Mouse (Mus musculus): ENCODE data around the gene Pdcd4. TPM values are rescaled to one million over a fixed set of nuclear protein-coding genes. Genes with fewer than 3 reads are reported as not detected.
"Not testable (repeated sequence)": the region's sequence is repeated elsewhere in the genome, so short reads cannot be mapped to it uniquely, and the experiment has no call there.

Pdcd4 gene
- polyA plus RNA-seq, 1 experiment from 2014 or later, result 80.5 TPM

GRCm38 (mm10) chr19:53901931-53902738 is 10.1 kb downstream of the Pdcd4 start:
- peaks cover 37% of the 10 kb centered on the region for H3K4me1 ChIP-seq (ENCODE audit: control insufficient read depth, insufficient read depth, low read length)
- peak overlapping the region; percentile 71 for H3K4me2 ChIP-seq (ENCODE audit: low read depth, low read length)
- H3K36me3 ChIP-seq (ENCODE audit: control insufficient read depth, insufficient read depth, low read length), result no peaks in the 10 kb centered on the region
- peak overlapping the region; percentile 96 for H3K27ac ChIP-seq (replicated peaks; ENCODE audit: low read depth, low read length)
- H3K9me3 ChIP-seq (ENCODE audit: control insufficient read depth, low read length), result no peaks in the 10 kb centered on the region
- ATAC-seq (ENCODE audit: low read depth) (no peak), DNase-seq (ENCODE audit: low spot score) (no peak)
- peak overlapping the region; percentile 96 for H3K4me3 ChIP-seq (ENCODE audit: low read depth, low read length)
- no peaks in the 10 kb centered on the region for H3K27me3 ChIP-seq (replicated peaks; ENCODE audit: control insufficient read depth, insufficient read depth, low read length)
- 54% methylated on average over 15 of the region's 15 CpGs for WGBS
- peak overlapping the region; percentile 96 for H3K9ac ChIP-seq (ENCODE audit: low read depth, low read length)

GRCm38 (mm10) chr19:53902739-53903487 is 10.9 kb downstream of the Pdcd4 start:
- H3K4me1 ChIP-seq (ENCODE audit: control insufficient read depth, insufficient read depth, low read length), result peaks cover 37% of the 10 kb centered on the region

GRCm38 (mm10) chr19:53903507-53904321 is 11.7 kb downstream of the Pdcd4 start:
- ATAC-seq (ENCODE audit: low read depth) (peak; percentile 66), DNase-seq (ENCODE audit: low spot score) (peak; percentile 86)
- WGBS, result under 1% methylated on average over 24 of the region's 83 CpGs
- peak overlapping the region; percentile 96 for H3K4me3 ChIP-seq (ENCODE audit: low read depth, low read length)
- H3K4me1 ChIP-seq (ENCODE audit: control insufficient read depth, insufficient read depth, low read length), result peaks cover 33% of the 10 kb centered on the region
- peak overlapping the region; percentile 71 for H3K4me2 ChIP-seq (ENCODE audit: low read depth, low read length)
- peak overlapping the region; percentile 96 for H3K27ac ChIP-seq (replicated peaks; ENCODE audit: low read depth, low read length)
- peak overlapping the region; percentile 96 for H3K9ac ChIP-seq (ENCODE audit: low read depth, low read length)
- H3K9me3 ChIP-seq (ENCODE audit: control insufficient read depth, low read length), result no peaks in the 10 kb centered on the region
- H3K36me3 ChIP-seq (ENCODE audit: control insufficient read depth, insufficient read depth, low read length), result 0 out of 2 replicates have a peak, but pooled peaks cover 4% of the 10 kb centered on the region
- no peaks in the 10 kb centered on the region for H3K27me3 ChIP-seq (replicated peaks; ENCODE audit: control insufficient read depth, insufficient read depth, low read length)

More at GRCm38 (mm10) chr19:53902739-53903487, 10.9 kb downstream of the Pdcd4 start:
- ATAC-seq (ENCODE audit: low read depth) (peak; percentile 98), DNase-seq (ENCODE audit: low spot score) (peak; percentile 99)
- Histone ChIP-seq H3K27ac (replicated peaks; ENCODE audit: low read depth, low read length) (peak overlapping the region; percentile 96), H3K9ac (ENCODE audit: low read depth, low read length) (peak overlapping the region; percentile 96), H3K27me3 (replicated peaks; ENCODE audit: control insufficient read depth, insufficient read depth, low read length) (no peaks in the 10 kb centered on the region), H3K4me2 (ENCODE audit: low read depth, low read length) (peak overlapping the region; percentile 71), H3K9me3 (ENCODE audit: control insufficient read depth, low read length) (no peaks in the 10 kb centered on the region), H3K4me3 (ENCODE audit: low read depth, low read length) (peak overlapping the region; percentile 96), H3K36me3 (ENCODE audit: control insufficient read depth, insufficient read depth, low read length) (0 out of 2 replicates have a peak, but pooled peaks cover under 1% of the 10 kb centered on the region)
- under 1% methylated on average over 25 of the region's 61 CpGs for WGBS

GRCm38 (mm10) chr19:53904833-53905480 is 12.9 kb downstream of the Pdcd4 start:
- DNase-seq (ENCODE audit: low spot score) (no peak), ATAC-seq (ENCODE audit: low read depth) (no peak)
- Histone ChIP-seq H3K4me2 (ENCODE audit: low read depth, low read length) (peak overlapping the region; percentile 71), H3K9me3 (ENCODE audit: control insufficient read depth, low read length) (0 out of 2 replicates have a peak, but pooled peaks cover 4% of the 10 kb centered on the region), H3K4me3 (ENCODE audit: low read depth, low read length) (peak overlapping the region; percentile 96), H3K27me3 (replicated peaks; ENCODE audit: control insufficient read depth, insufficient read depth, low read length) (no peaks in the 10 kb centered on the region), H3K27ac (replicated peaks; ENCODE audit: low read depth, low read length) (peak overlapping the region; percentile 96; the same call in 1 of the 2 replicates), H3K4me1 (ENCODE audit: control insufficient read depth, insufficient read depth, low read length) (peaks cover 23% of the 10 kb centered on the region), H3K36me3 (ENCODE audit: control insufficient read depth, insufficient read depth, low read length) (peaks cover 14% of the 10 kb centered on the region), H3K9ac (ENCODE audit: low read depth, low read length) (peak overlapping the region; percentile 96)
- WGBS, result 56% methylated on average over 7 of the region's 7 CpGs

- no peak for DNase-seq (ENCODE audit: low spot score)
- no peak overlapping the region for H3K27ac ChIP-seq (replicated peaks; ENCODE audit: low read depth, low read length)
- peak overlapping the region; percentile 71 for H3K4me2 ChIP-seq (ENCODE audit: low read depth, low read length)
- ATAC-seq (ENCODE audit: low read depth), result no peak
- H3K9ac ChIP-seq (ENCODE audit: low read depth, low read length), result no peak overlapping the region
- peaks cover 9% of the 10 kb centered on the region; the same call in 1 of the 2 replicates for H3K9me3 ChIP-seq (ENCODE audit: control insufficient read depth, low read length)
- H3K4me1 ChIP-seq (ENCODE audit: control insufficient read depth, insufficient read depth, low read length), result peaks cover 21% of the 10 kb centered on the region
- 54% methylated on average over 6 of the region's 6 CpGs for WGBS
- H3K4me3 ChIP-seq (ENCODE audit: low read depth, low read length), result peak overlapping the region; percentile 96; the same call in 1 of the 2 replicates
- peaks cover 26% of the 10 kb centered on the region for H3K36me3 ChIP-seq (ENCODE audit: control insufficient read depth, insufficient read depth, low read length)
- H3K27me3 ChIP-seq (replicated peaks; ENCODE audit: control insufficient read depth, insufficient read depth, low read length), result no peaks in the 10 kb centered on the region
Measured at GRCm38 (mm10) chr19:53906033-53906702, 14.1 kb downstream of the Pdcd4 start.

GRCm38 (mm10) chr19:53906703-53907070 is 14.7 kb downstream of the Pdcd4 start:
- H3K9me3 ChIP-seq (ENCODE audit: control insufficient read depth, low read length); DNase-seq (ENCODE audit: low spot score); H3K27ac ChIP-seq (replicated peaks; ENCODE audit: low read depth, low read length); H3K9ac ChIP-seq (ENCODE audit: low read depth, low read length); H3K4me2 ChIP-seq (ENCODE audit: low read depth, low read length); ATAC-seq (ENCODE audit: low read depth); H3K4me3 ChIP-seq (ENCODE audit: low read depth, low read length); H3K27me3 ChIP-seq (replicated peaks; ENCODE audit: control insufficient read depth, insufficient read depth, low read length): not testable (repeated sequence)
- Histone ChIP-seq H3K4me1 (ENCODE audit: control insufficient read depth, insufficient read depth, low read length) (peaks cover 20% of the 10 kb centered on the region), H3K36me3 (ENCODE audit: control insufficient read depth, insufficient read depth, low read length) (peaks cover 29% of the 10 kb centered on the region)

GRCm38 (mm10) chr19:53914950-53915349 is 22.9 kb downstream of the Pdcd4 start:
- no peaks in the 10 kb centered on the region for H3K27me3 ChIP-seq (replicated peaks; ENCODE audit: control insufficient read depth, insufficient read depth, low read length)
- WGBS, result 95% methylated on average over 4 of the region's 4 CpGs
- no peak overlapping the region for H3K27ac ChIP-seq (replicated peaks; ENCODE audit: low read depth, low read length)
- H3K4me2 ChIP-seq (ENCODE audit: low read depth, low read length), result no peak overlapping the region
- DNase-seq (ENCODE audit: low spot score), result no peak
- H3K9ac ChIP-seq (ENCODE audit: low read depth, low read length), result no peak overlapping the region
- H3K9me3 ChIP-seq (ENCODE audit: control insufficient read depth, low read length), result peaks cover 5% of the 10 kb centered on the region; the same call in 1 of the 2 replicates
- no peak overlapping the region for H3K4me3 ChIP-seq (ENCODE audit: low read depth, low read length)
- H3K36me3 ChIP-seq (ENCODE audit: control insufficient read depth, insufficient read depth, low read length), result peaks cover 94% of the 10 kb centered on the region
- no peaks in the 10 kb centered on the region for H3K4me1 ChIP-seq (ENCODE audit: control insufficient read depth, insufficient read depth, low read length)
- no peak for ATAC-seq (ENCODE audit: low read depth)

All from embryonic facial prominence, embryonic 14.5 days (tissue).